Mouse (Mus musculus) skeletal muscle tissue, adult 2 months (tissue): ENCODE data around the gene Urgcp.
A peak's percentile ranks its signal among the peaks of the same experiment; 100 is the strongest.

ENCODE experiments used
- DNase-seq: peaks from one replicate; pipeline ENCODE4 v3.0.0-alpha.2; 2012; ENCODE audit warnings: low read depth, low spot score

The Urgcp gene

DNA sequence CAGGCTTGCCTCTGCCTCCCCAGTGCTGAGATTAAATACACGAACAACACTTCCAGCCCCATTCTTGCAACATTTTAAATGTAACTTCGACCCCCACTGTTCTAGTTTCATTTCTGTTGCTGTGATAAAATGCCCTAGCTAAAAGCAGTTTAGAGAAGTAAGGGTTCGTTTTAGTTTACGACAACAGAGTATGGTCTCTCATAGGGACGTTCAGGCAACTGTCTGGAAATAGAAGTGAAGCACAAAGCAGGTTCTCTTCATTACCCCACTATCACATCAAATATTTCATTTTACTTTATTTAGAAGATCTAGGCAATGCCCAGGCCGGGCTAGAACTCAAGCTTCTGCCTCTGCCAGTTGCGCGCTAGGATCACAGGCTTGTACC, 25.5 kb upstream of the Urgcp start:
- no peak for DNase-seq

DNA sequence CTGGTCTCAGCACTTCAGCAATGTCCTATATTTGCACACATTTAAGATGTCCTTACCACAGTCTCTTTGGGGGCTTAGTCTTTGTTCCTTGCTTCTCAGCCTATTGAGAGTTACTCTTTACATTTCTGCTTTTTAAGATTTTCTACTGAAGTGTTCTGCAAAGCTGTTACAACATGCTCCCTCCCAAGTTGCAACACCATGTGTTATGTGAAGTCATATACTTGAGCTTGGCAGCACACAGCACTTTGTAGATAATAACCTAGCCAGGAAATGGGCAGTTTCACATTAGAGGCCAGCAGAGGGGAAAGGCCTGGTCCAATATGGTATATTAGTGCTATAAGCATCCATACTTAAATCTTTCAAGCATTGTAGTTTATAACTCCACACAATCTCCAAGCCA, 23.6 kb upstream of the Urgcp start:
- no peak for DNase-seq

DNA sequence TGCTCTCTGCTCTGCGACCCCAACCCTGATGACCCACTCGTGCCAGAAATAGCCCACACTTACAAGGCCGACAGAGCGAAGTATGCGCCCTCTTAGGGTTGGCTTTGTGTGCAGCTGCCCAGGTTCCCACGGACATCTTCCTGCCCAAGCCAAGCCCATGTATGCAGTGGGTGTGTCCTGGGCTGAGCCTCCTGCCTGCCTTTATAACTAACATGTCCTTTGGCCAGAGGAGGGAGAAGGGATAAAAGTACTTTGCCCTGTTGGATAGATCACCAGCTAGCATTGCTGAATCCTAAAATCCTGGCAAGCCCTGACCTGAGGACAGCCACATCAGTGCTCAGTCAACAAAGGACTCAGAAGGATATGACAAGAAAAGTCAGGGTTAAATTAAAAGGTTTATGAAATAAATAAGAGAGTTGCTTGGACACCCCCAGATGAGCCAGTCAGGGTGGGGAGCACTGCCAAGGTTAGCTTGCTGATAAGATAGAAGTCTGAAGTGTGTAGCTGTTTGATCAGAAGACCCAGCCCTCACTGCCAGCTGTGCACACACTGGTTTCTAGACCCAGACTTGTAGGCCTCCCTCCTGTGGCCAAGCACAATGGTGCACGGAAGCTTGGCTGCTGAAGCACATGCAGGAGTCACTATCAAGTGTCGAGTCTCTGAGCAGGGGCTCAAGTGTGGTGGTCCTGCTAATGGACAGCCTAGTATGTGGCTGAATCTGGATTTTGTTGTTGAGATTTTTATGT, 20.2 kb upstream of the Urgcp start:
- DNase-seq, result no peak

DNA sequence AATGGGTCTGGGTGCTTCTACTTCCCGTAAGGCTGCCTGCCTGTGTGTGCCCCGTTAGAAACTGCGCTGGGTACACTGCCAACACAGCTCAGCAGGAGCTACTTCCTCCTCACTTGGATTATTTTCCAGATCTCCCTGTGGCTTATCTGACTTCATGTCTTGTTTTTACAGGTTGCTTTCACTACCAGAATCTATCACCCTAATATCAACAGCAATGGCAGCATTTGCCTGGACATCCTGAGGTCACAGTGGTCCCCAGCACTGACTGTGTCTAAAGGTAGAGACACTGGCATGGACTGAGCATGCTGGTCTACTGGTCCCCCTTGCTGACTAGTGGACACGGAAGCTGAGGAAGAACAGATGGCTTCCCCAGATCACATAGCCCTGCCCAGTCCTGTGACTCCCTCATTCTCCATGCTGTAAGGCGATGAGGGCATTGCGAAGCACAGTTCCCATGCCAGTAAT, 17.9 kb upstream of the Urgcp start:
- no peak for DNase-seq

DNA sequence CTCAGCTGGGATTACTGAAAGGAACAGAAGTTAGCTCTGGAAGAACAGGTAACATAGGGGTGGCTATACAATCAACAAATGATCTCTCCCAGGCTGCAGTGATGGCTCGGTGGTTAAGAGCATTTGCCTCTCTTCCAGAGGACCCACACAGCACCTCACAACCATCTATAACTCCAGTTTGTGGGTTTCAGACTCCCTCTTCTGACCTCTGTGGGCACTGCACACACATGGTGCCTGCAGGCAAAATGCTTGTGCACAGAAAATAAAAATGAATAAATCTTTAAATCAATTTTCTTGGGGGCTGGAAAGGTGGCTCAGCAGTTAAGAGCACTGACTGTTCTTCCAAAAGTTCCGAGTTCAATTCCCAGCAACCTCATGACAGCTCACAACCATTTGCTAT, 16.3 kb upstream of the Urgcp start:
- no peak for DNase-seq

DNA sequence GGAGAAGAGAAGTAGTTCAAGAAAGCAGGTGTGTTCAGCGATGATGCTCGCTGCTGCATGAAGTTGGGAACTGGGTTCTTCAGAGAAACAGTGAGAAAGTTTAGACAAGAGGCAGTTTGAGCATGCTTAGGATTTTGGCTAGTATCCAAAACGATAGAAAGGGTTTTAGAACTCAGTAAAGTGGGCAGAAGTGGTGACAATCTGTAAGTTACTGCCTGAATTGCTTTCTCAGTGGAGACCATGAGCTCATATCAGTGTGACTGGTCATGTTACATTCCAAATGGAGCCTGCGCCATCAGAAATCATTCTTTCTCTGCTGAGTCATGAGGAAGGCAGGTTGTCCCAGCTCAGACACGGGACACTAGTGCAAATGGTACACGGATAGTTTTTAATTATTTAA, 3.8 kb upstream of the Urgcp start:
- no peak for DNase-seq

DNA sequence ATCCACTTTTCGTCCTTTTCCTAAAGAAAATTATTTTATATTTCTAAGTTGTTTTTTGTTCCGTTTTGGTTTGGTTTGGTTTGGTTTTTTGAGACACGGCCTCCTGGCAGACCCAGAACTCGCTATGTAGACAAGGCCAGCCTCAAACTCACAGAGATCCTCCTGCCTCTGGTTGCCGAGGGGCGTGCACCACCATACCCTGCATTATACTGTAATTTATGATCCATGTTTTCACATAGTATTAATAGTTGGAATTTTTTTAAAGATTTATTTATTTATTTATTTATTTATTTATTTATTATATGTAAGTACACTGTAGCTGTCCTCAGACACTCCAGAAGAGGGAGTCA, 432 bp upstream of the Urgcp start:
- DNase-seq, result no peak

DNA sequence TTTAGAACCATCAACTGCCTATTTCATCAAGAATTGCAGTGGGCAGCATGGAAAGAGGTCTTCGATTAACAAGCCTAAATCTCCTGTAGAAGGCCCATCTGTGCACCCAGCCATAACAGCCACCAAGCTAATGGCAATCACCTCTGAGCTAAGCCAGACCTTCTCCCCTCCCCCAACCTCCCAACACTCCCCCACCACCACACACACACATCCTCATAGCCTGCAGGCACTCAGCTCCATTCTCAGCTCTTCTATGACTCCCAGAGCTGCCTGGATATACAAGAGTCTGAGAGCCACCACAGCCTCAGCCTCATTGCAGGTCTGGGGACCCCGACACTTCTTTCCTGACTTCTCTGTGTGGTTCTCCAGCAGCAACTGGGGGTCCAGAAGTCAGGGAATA, 8.4 kb downstream of the Urgcp start:
- DNase-seq, result no peak

DNA sequence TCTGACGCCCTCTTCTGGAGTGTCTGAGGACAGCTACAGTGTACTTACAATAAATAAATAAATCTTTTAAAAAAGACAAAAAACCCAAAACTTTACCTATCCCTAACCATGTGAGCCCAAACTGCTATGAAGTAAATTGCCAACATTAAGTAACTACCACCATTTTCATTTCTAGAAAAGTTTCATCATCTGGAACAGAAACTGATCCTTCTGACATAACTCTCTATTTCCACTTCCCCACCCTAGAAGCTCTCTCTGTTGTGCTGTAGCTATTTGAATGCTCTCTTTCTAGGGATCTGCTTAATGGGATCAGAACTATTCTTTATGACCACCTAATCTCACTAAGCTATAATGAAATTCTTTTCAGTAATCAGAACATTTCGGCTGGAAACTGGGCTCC, 17.2 kb downstream of the Urgcp start:
- DNase-seq, result no peak

DNA sequence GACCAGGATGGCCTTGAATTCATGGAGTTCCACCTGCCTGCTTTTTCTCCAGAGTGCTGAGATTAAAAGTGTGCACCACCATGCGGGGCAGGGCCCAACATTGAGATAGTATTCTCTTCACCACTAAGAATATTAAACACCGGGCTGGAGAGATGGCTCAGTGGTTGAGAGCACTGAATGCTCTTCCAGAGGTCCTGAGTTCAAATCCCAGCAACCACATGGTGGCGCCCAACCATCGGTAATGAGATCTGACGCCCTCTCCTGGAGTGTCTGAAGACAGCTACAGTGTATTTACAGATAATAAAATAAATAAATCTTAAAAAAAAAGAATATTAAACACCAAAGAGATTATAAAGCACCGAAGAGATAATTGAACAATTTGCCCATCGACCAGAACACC, 20.1 kb downstream of the Urgcp start:
- DNase-seq, result no peak

DNA sequence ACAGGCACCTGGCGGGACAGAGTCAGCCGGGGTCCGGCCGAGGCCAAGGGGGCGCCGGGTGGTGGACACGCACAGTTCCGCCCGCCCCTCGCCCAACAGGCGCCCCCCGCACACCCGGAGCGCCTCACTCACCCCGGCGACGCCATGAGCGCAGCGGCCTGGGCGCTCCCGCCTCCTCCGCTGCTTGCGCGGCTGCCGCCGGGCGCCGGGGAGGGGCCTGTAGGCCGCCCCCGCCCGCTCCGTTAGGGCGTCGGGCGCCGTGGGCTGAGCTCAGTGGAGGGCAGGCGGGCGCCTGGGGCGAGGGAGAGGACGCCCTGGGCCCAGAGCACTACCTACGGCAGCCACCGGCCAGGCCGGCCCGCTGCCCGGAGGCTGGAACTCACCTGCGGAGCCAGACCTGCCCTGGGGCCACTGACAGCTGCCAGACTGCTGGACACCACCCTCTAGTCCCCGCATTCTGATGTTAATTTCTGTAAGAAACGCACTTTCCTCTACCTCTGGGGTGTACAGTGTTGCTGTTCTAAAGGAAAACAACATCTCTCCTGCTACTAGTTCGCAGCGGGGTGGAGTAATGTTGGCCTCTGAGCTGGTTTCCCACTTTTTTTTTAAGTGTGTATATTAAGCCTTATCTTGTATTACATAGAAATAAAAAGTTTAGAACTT, 21.1 kb downstream of the Urgcp start:
- peak; percentile 74 for DNase-seq

DNA sequence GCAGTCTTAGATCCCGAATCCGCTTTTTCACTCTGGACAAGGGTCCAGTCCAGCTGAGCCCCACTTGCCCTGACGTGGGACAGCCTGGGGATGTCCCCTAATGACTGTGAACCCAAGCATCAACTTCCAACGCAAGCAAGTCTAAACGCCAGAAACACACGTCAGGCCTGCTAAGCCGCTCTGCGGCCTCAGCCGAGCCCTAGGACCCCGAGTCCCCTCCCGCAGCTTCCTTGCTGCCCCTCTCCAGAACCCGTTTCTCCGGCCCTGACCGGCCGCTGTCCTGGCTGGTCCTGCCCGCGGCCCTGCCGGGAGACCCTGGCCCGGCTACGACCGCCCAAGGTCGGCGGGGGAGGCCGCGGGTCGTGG, 21.6 kb downstream of the Urgcp start:
- DNase-seq, result peak; percentile 42

DNA sequence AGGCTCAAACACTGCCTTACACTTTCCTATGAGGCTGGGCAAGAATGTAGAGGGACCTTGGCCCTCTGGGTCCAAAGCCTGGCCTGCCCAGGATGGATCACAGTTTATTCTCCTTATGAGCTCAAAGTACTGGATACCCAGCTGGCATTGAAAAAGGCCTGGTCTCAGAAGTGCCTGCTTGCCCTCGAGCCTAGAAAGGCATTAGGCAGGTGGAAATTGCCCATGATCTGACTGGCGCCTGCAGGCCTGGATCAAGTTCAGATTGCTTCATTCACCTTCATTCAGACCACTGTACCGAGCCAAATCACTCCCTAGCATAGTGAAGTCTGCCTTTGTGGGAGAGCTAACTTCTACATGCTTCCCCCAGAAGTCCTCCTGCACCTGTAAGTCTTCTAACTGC, 22.3 kb downstream of the Urgcp start:
- DNase-seq, result peak; percentile 30

DNA sequence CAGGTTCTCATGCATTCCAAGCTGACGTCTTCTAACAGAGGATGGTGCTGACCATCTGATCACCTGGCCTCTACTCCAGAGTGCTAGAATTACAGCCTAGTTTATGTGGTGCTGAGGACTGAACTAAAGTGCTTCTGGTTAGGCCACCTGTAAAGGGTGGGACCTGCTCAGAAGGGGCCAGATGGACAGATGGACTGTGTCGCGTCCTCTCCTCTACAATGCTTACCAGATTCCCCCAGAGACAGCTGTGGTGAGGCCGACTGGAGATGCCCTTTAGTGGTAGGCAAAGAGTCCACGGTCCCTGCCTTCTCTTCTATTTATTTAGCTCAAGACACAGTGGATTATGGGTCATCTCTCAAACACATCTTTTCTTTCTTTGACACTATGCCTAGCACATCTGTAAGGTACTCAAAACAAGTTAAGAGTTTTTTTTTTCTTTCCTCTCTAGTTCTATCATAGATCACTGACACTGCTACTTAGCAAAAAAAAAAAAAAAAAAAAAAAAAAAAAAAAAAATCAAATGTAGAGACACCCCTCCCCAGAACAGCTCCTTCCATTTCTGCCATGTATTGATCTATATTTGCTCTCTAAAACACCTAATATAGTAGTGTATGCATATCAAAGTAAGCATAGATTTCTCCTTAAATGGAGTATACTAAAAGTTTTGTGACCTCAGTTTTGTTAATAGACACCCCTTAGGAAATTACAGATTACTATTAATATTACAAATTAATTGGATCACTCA, 23.1 kb downstream of the Urgcp start:
- no peak for DNase-seq

DNA sequence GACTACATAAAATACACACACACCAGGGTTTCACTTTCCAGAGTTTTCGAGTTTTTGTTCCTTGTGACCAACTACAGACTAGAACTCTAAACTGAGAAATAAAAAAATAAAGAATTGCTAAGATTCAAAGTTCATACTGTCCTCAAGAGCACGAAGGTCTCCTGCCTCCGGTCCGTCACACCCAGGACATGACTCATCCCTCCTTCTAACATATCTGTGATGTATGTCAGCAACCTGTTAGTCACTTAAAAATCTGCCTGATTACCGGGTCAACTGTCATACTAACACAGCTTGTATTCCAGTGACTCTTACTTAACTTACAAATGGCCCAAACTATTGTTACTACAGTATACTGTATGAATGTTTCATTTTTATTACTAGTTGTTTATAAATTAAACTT, 25.0 kb downstream of the Urgcp start:
- no peak for DNase-seq

DNA sequence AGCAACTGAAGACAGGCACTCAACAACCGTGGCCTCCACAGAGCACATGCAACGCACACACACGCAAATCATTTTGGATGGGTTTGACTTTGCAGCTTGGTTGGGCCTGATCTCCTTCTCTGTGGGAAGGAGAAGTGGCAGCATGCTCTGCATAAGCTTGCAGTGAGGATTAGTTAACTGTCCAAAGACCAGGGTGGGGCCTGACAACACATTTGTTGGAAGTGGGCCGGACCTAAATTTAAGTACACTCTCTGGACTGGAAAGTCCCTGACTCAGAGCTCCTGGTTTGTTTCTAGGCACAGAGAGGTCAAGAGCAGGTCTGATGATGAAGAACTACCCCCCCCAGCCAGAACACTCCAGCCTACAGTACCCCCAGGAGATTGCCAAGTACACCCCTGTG, 27.9 kb downstream of the Urgcp start:
- peak; percentile 64 for DNase-seq

DNA sequence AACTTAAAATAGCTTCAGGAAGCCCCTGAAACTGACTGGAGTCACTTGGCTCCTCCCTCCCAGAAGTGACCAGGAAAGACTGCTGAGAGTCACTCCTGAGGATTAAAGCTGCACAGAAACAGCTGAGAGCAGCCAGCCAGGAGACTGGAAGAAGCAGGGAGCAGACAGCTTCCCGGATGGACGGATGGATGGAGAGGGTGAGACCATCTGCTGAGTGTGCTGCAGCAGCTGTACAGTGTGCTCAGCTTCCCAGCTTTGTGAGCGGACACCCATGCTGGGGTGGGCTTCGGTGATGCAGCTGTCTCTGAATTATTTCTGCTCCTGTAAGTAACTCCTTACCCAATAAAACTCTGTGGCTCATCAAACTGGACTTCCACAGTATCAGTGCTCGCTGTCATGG, 29.8 kb downstream of the Urgcp start:
- no peak for DNase-seq

DNA sequence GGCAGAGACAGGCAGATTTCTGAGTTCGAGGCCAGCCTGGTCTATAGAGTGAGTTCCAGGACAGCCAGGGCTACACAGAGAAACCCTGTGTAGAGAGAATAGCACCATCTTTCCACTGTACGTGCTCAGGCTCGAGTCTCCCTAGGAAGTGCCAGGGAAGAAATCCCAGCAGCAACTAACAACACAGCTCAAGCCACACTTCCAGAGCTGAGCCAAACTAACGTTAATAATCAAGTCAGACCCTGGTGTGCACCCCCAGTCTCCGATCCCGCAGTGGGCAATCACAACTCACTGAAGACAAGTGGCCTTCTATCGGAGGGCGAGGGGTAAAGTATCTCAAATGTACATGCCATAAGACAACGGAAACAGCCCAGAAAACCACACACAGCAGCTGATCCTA, 32.6 kb downstream of the Urgcp start:
- DNase-seq, result no peak

DNA sequence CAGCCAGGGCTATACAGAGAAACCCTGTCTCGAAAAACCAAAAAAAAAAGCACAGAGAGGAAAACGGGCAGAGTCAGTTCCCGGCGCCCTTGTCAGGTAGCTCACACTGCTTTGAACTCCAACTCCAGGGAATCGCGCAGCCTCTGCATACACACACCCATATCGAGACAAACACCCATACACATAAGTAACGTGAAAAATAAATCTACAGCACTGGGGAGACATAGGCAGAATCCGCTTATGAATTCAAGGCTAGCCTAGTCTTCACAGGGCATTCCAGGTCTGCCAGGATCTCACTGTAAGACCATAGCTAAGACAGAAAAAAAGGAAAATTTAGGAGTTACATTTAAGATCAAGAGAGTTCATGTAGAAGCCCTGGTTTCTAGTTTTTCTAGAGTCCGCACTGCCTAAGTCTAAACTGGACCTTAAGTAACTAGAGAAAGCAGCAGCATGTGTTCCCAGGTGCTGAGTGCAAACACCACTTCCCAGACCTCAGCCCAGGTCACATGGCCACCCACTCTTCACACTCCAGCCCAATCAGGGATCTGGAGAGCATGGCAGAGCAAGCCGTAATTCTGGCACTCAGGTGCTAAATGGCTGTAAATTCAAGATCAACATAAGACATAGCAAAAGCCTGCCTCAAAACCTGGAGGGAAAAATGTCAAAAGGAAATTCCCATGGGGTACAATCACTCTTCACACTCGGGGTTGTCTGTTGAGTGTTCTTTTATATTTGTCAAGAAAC, 43.4 kb downstream of the Urgcp start:
- no peak for DNase-seq

DNA sequence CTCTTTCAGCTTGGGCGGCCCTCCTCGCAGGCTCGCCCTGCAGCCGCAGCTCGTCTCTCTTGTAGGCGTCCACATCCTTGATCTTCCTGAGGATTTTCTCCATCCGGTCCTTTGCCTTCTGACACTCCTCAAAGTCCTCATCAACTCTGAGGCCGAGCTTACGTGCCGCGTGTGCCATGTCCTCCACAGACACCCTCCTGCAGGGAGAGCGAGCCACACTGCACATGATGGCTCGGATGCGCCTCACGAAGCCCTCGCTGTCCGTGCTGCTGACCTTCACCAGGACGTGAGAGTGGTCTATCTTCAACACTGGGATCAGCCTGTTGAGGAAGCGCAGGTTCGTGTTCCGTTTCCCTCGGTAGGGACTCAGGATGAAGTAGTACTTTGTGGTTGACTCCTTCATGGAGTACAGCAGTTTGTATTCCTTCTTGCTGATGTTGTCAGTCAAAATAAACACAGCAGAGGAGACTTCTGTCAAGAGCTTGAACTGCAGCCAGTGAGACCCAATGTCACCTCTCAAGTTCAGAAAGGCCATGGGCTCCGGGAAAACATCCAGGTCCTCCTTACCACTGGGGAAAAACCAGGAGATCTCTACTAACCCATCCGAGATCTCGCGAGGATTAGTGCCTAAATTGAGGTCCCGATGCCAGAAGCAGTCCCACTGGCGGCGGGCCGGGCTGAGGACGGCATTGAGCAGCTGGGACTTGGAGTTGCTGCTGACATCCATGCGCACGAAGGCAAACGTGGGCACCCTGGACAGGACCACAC, 45.1 kb downstream of the Urgcp start:
- DNase-seq, result no peak

DNA sequence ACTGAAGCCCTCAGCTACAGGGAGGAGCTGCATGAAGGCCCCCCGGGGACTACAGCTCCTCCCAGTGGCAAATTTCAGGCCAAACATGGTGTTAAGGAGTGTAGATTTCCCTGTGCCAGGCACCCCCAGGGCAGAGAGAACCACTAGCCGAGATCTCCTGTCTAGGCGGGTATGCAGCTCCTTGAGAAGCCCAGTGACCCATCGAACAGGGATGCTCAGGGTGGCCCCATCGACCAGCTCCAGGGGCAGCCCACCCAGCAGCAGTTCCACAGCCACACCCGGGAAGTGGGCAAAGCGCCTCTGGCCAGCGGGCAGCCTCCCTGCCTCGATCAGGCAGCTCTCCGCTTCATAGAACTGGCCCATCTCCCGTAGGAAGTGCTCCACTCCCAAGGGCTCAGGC, 45.9 kb downstream of the Urgcp start:
- DNase-seq, result no peak
